Mouse (Mus musculus): ENCODE results near the gene Slc35f1. TPM values are rescaled to one million over a fixed set of nuclear protein-coding genes. Genes with fewer than 3 reads are reported as not detected.

Gene Slc35f1
- total and polyA plus RNA-seq, 3 experiments = not detected

DNA sequence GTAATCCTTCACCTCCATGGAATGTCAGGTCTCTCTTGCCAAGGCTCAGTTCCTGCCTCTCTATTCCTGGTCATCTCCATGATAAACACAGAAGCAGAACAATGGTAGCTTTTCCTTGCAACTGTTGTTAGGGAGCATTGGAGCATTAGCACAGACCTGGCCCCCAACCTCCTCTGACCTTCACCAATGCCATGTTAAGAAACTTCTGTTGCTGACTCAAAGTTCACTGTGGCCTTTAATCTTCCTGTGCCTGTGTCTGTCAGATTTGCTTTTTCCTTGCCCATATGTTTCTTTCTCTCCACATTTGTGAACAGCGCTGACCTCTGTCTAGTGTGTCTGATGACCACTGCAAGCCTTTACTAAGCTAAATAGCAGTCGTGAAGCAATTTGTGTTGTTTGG is 170.5 kb downstream of the Slc35f1 start:
- no peaks in the 10 kb centered on the region for H3K79me2 ChIP-seq (ENCODE audit: control insufficient read depth, insufficient read depth, low read length, poor library complexity)
- no peak overlapping the region for H3K9ac ChIP-seq (ENCODE audit: control insufficient read depth, low read depth, low read length, poor library complexity, severe bottlenecking)
- no peaks in the 10 kb centered on the region for H3K4me1 ChIP-seq (ENCODE audit: control insufficient read depth in 1 of 2, insufficient read depth in 2 of 2, low read length in 2 of 2)
- TF ChIP-seq MAX (IDR thresholded peaks at IDR 0.05; ENCODE audit: low read length) (no peak), NELFE (IDR thresholded peaks at IDR 0.05; ENCODE audit: low read depth, low read length) (no peak), MXI1 (IDR thresholded peaks at IDR 0.05; ENCODE audit: low read depth, low read length) (no peak), KAT2A (conservative IDR thresholded peaks at IDR 0.05; ENCODE audit: low read depth, low read length) (no peak), ELF1 (IDR thresholded peaks at IDR 0.05; ENCODE audit: low read depth, low read length) (no peak), CTCF (IDR thresholded peaks at IDR 0.05 in 2 of 3, conservative IDR thresholded peaks at IDR 0.05 in 1 of 3; ENCODE audit: control insufficient read depth in 1 of 3, insufficient read depth in 1 of 3, low read depth in 2 of 3, low read length in 3 of 3, poor library complexity in 1 of 3, severe bottlenecking in 1 of 3) (no peak), HCFC1 (IDR thresholded peaks at IDR 0.05; ENCODE audit: low read depth, low read length) (no peak)
- no peaks in the 10 kb centered on the region for H3K36me3 ChIP-seq (ENCODE audit: control insufficient read depth in 1 of 2, insufficient read depth in 2 of 2, low read length in 2 of 2)
- no peak overlapping the region for H3K27ac ChIP-seq (ENCODE audit: control insufficient read depth, low read depth, low read length)
- H3K9me3 ChIP-seq (replicated peaks; ENCODE audit: insufficient read depth, low read length) = no peaks in the 10 kb centered on the region
- H3K27me3 ChIP-seq (ENCODE audit: control insufficient read depth in 1 of 2, insufficient read depth in 2 of 2, low read length in 2 of 2) = no peaks in the 10 kb centered on the region
- no peak overlapping the region for H3K4me3 ChIP-seq (ENCODE audit: control insufficient read depth in 1 of 2, insufficient read depth in 1 of 2, low read depth in 2 of 2, low read length in 2 of 2)
- DNase-seq (ENCODE audit: low read depth, low spot score) = no peak

DNA sequence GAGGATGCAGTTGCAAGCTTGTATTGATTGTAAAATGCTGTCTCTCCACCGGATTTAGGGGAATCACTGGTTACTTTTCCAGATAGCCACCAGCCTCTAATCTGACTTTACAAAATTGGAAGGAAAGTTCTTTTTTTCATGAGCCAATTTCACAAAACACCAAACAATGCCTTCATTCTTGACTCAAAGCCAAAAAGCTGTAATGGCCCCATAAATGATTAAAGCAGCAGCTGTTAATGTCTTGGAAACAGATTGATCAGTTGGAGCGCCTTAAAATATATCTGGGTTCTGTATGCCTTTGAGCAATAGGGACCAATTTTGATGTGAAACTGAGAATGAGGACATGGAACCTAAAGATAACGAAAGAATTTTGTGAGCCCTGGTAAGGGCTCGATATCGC is 174.6 kb downstream of the Slc35f1 start:
- no peaks in the 10 kb centered on the region for H3K4me1 ChIP-seq (ENCODE audit: control insufficient read depth in 1 of 2, insufficient read depth in 2 of 2, low read length in 2 of 2)
- no peak for DNase-seq (ENCODE audit: low read depth, low spot score)
- no peak overlapping the region for H3K27ac ChIP-seq (ENCODE audit: control insufficient read depth, low read depth, low read length)
- H3K36me3 ChIP-seq (ENCODE audit: control insufficient read depth in 1 of 2, insufficient read depth in 2 of 2, low read length in 2 of 2) = no peaks in the 10 kb centered on the region
- H3K9me3 ChIP-seq (replicated peaks; ENCODE audit: insufficient read depth, low read length) = no peaks in the 10 kb centered on the region
- H3K9ac ChIP-seq (ENCODE audit: control insufficient read depth, low read depth, low read length, poor library complexity, severe bottlenecking) = no peak overlapping the region
- TF ChIP-seq POLR2A (IDR thresholded peaks at IDR 0.05; ENCODE audit: control insufficient read depth in 1 of 2, insufficient read depth in 1 of 2, low read depth in 1 of 2, low read length in 2 of 2, poor library complexity in 1 of 2) = no peak
- no peak for TF ChIP-seq HCFC1 (IDR thresholded peaks at IDR 0.05; ENCODE audit: low read depth, low read length)
- TF ChIP-seq TCF12 (IDR thresholded peaks at IDR 0.05; ENCODE audit: low read depth, low read length) = no peak
- TF ChIP-seq EP300 (IDR thresholded peaks at IDR 0.05; ENCODE audit: low read depth in 1 of 2, low read length in 2 of 2) = no peak
- TF ChIP-seq NELFE (IDR thresholded peaks at IDR 0.05; ENCODE audit: low read depth, low read length) = no peak
- TF ChIP-seq BHLHE40 (IDR thresholded peaks at IDR 0.05; ENCODE audit: borderline replicate concordance, low read depth, low read length) = no peak
- TF ChIP-seq ZNF384 (IDR thresholded peaks at IDR 0.05; ENCODE audit: low read depth, low read length) = no peak
- TF ChIP-seq CHD1 (IDR thresholded peaks at IDR 0.05; ENCODE audit: low read depth, low read length) = no peak
- TF ChIP-seq GABPA (IDR thresholded peaks at IDR 0.05; ENCODE audit: low read depth, low read length) = no peak
- no peak for TF ChIP-seq GATA1 (IDR thresholded peaks at IDR 0.05; ENCODE audit: low read depth, low read length)
- TF ChIP-seq ETS1 (IDR thresholded peaks at IDR 0.05; ENCODE audit: low read depth, low read length) = no peak
- no peak overlapping the region for H3K4me3 ChIP-seq (ENCODE audit: control insufficient read depth in 1 of 2, insufficient read depth in 1 of 2, low read depth in 2 of 2, low read length in 2 of 2)
- H3K79me2 ChIP-seq (ENCODE audit: control insufficient read depth, insufficient read depth, low read length, poor library complexity) = no peaks in the 10 kb centered on the region
- H3K27me3 ChIP-seq (ENCODE audit: control insufficient read depth in 1 of 2, insufficient read depth in 2 of 2, low read length in 2 of 2) = no peaks in the 10 kb centered on the region

DNA sequence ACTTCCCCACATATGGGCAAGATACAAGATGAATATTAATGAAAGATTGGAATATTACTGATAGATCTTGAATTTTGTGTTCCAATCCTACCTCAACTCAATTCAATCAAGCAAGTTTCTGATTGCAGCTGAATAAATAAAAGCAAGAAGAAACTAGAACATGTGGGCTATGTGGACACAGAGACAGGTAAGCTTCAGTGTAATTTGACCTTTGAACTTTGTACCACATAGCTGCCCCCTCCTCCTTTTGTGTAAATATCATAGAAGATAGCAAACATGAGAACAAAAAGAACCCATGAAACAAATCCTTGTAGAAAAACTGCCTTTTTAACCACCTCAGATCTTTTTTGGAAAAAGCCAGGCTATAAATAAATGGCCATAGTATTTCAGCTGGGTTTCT is 180.8 kb downstream of the Slc35f1 start:
- no peak for TF ChIP-seq TBP (IDR thresholded peaks at IDR 0.05; ENCODE audit: low read depth, low read length)
- TF ChIP-seq TCF12 (IDR thresholded peaks at IDR 0.05; ENCODE audit: low read depth, low read length) = no peak
- no peak for TF ChIP-seq KAT2A (conservative IDR thresholded peaks at IDR 0.05; ENCODE audit: low read depth, low read length)
- no peak for TF ChIP-seq NELFE (IDR thresholded peaks at IDR 0.05; ENCODE audit: low read depth, low read length)
- TF ChIP-seq CHD1 (IDR thresholded peaks at IDR 0.05; ENCODE audit: low read depth, low read length) = no peak
- no peak for TF ChIP-seq POLR2AphosphoS5 (IDR thresholded peaks at IDR 0.05; ENCODE audit: borderline replicate concordance, low read depth, low read length)
- no peak for TF ChIP-seq ZNF384 (IDR thresholded peaks at IDR 0.05; ENCODE audit: low read depth, low read length)
- no peak for TF ChIP-seq GATA1 (IDR thresholded peaks at IDR 0.05; ENCODE audit: low read depth, low read length)
- no peak for TF ChIP-seq MXI1 (IDR thresholded peaks at IDR 0.05; ENCODE audit: low read depth, low read length)
- H3K27me3 ChIP-seq (ENCODE audit: control insufficient read depth in 1 of 2, insufficient read depth in 2 of 2, low read length in 2 of 2) = no peaks in the 10 kb centered on the region
- DNase-seq (ENCODE audit: low read depth, low spot score) = no peak

More for the DNA sequence above, 180.8 kb downstream of the Slc35f1 start:
- no peaks in the 10 kb centered on the region for H3K79me2 ChIP-seq (ENCODE audit: control insufficient read depth, insufficient read depth, low read length, poor library complexity)
- no peaks in the 10 kb centered on the region for H3K9me3 ChIP-seq (replicated peaks; ENCODE audit: insufficient read depth, low read length)
- H3K36me3 ChIP-seq (ENCODE audit: control insufficient read depth in 1 of 2, insufficient read depth in 2 of 2, low read length in 2 of 2) = no peaks in the 10 kb centered on the region
- H3K4me1 ChIP-seq (ENCODE audit: control insufficient read depth in 1 of 2, insufficient read depth in 2 of 2, low read length in 2 of 2) = no peaks in the 10 kb centered on the region
- H3K27ac ChIP-seq (ENCODE audit: control insufficient read depth, low read depth, low read length) = no peak overlapping the region
- no peak overlapping the region for H3K9ac ChIP-seq (ENCODE audit: control insufficient read depth, low read depth, low read length, poor library complexity, severe bottlenecking)
- no peak overlapping the region for H3K4me3 ChIP-seq (ENCODE audit: control insufficient read depth in 1 of 2, insufficient read depth in 1 of 2, low read depth in 2 of 2, low read length in 2 of 2)

All from MEL (cell line).